Comparison of ENCODE assay signal across 29 mouse cellular contexts in the genomic region with DNA sequence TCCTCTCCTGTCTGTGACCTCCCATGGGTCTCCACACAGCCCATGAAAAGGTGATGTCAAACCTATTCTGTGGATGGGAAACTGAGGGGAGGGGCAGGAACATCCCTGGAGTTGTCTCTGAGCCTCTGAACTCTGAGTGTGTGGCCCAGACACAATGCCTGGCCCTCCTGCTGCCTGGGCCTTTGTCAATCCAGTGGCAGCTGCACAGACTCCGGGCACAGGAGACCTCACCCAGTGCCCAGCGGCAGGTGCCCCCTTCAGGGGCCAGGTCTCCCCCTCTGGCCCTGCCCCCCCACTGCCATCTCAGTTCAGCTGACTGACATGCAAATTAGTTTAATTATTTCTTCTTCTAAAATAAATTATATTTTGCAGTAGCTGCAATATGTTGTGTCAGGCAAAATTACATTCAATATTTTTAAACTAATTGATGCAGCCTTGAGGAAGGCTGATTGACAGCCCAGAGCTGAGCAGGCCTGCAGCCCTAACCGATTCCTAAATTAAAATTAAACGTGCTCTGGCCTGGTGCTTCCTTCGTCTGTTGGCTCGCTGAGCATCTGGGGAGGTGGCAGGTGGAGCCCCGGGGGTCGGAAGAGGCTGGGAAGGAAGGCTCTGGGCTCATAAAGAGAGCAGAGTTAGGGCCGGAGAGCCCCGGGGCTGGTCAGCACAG. TPM values are rescaled to one million over a fixed set of nuclear protein-coding genes. Genes with fewer than 3 reads are reported as not detected.
DNase-seq lines count a peak whose midpoint lies in the region; ATAC-seq and TF ChIP-seq lines count a peak whose summit lies in the region.
"Had no signal": no experiment of that assay in that cellular context is flagged by ENCODE, and none has a peak within 500 bp of the region (broad histone marks: within the 10 kb centered on the region; RNA-seq: fewer than 3 reads in every experiment).

No protein-coding gene starts in this region.

- H3K27me3 ChIP-seq in midbrain, embryonic 10.5 days (ENCODE audit: low read depth, poor library complexity, severe bottlenecking), result peaks cover 77% of the 10 kb centered on the region
- peaks cover 4% of the 10 kb centered on the region; the same call in 1 of the 2 replicates for H3K27me3 ChIP-seq in midbrain, postnatal 0 days (ENCODE audit: insufficient read depth, low read length)
- no peaks in the 10 kb centered on the region for H3K27me3 ChIP-seq in forebrain, embryonic 15.5 days
- no peaks in the 10 kb centered on the region; the same call in 1 of the 2 replicates for H3K27me3 ChIP-seq in hindbrain, embryonic 16.5 days (replicated peaks; ENCODE audit: control insufficient read depth, insufficient read depth, low read length)
- H3K27me3 ChIP-seq in midbrain, embryonic 16.5 days (ENCODE audit: control insufficient read depth, insufficient read depth, low read depth, low read length), result no peaks in the 10 kb centered on the region

- peak overlapping the region; percentile 78 for H3K27ac ChIP-seq in midbrain, embryonic 10.5 days (replicated peaks)
- H3K27ac ChIP-seq in midbrain, postnatal 0 days (ENCODE audit: low read depth, low read length), result no peak overlapping the region
- H3K27ac ChIP-seq in forebrain, embryonic 15.5 days (replicated peaks), result peak overlapping the region; percentile 33
- H3K27ac ChIP-seq in hindbrain, embryonic 16.5 days (ENCODE audit: low read depth, low read length), result no peak overlapping the region
- H3K27ac ChIP-seq in midbrain, embryonic 16.5 days (ENCODE audit: low read length), result peak overlapping the region; percentile 67
- H3K27ac ChIP-seq: heart, embryonic 10.5 days had no signal

- no peak overlapping the region for H3K4me2 ChIP-seq in midbrain, postnatal 0 days (ENCODE audit: low read depth, low read length, poor library complexity, severe bottlenecking)
- no peak overlapping the region for H3K4me2 ChIP-seq in forebrain, embryonic 15.5 days (replicated peaks)
- H3K4me2 ChIP-seq in hindbrain, embryonic 16.5 days (ENCODE audit: low read length), result no peak overlapping the region
- H3K4me2 ChIP-seq in midbrain, embryonic 16.5 days (ENCODE audit: low read length), result no peak overlapping the region

- no peak overlapping the region for H3K9ac ChIP-seq in midbrain, postnatal 0 days (replicated peaks; ENCODE audit: low read length, poor library complexity, severe bottlenecking)
- H3K9ac ChIP-seq in forebrain, embryonic 15.5 days (replicated peaks), result no peak overlapping the region
- H3K9ac ChIP-seq in hindbrain, embryonic 16.5 days (ENCODE audit: low read depth, low read length), result peak overlapping the region; percentile 30; the same call in 1 of the 2 replicates
- H3K9ac ChIP-seq in midbrain, embryonic 16.5 days (ENCODE audit: low read depth, low read length), result no peak overlapping the region; the same call in 1 of the 2 replicates

- no peak for ATAC-seq in midbrain, postnatal 0 days (ENCODE audit: low FRiP score)
- ATAC-seq in forebrain, embryonic 15.5 days (replicated peaks), result no peak
- no peak for ATAC-seq in hindbrain, embryonic 16.5 days
- no peak for ATAC-seq in midbrain, embryonic 16.5 days
- ATAC-seq: CD4-positive, CD25-positive, alpha-beta regulatory T cell, adult 4 months; Patski had no signal

- H3K9me3 ChIP-seq in midbrain, embryonic 10.5 days (replicated peaks), result no peaks in the 10 kb centered on the region
- no peaks in the 10 kb centered on the region for H3K9me3 ChIP-seq in midbrain, postnatal 0 days (ENCODE audit: low read length)
- no peaks in the 10 kb centered on the region for H3K9me3 ChIP-seq in forebrain, embryonic 15.5 days
- no peaks in the 10 kb centered on the region for H3K9me3 ChIP-seq in hindbrain, embryonic 16.5 days (ENCODE audit: control insufficient read depth, low read length)
- no peaks in the 10 kb centered on the region for H3K9me3 ChIP-seq in midbrain, embryonic 16.5 days (replicated peaks; ENCODE audit: control insufficient read depth, low read length, poor library complexity, severe bottlenecking)
- H3K9me3 ChIP-seq: heart, embryonic 10.5 days had no signal

- no peak for DNase-seq in midbrain, embryonic 10.5 days (ENCODE audit: low spot score)
- DNase-seq in midbrain, postnatal 0 days (ENCODE audit: low spot score), result no peak
- no peak for DNase-seq in embryo, embryonic 9.5 days (ENCODE audit: extremely low spot score)
- no peak for DNase-seq in ovary, postnatal 36 days (ENCODE audit: low spot score)
- DNase-seq in frontal cortex, adult 2 months (ENCODE audit: extremely low spot score in 1 of 2, low spot score in 1 of 2), result no peak
- DNase-seq: adrenal gland, postnatal 10 days; cerebellum, adult 9-11 months; kidney, adult 11 months; left cerebral cortex, postnatal 4 days; liver; lung, postnatal 10 days; thymus, adult 18-20 months had no signal

- no peak overlapping the region for H3K4me3 ChIP-seq in midbrain, embryonic 10.5 days
- no peak overlapping the region for H3K4me3 ChIP-seq in midbrain, postnatal 0 days (ENCODE audit: low read depth, low read length)
- no peak overlapping the region for H3K4me3 ChIP-seq in forebrain, embryonic 15.5 days
- H3K4me3 ChIP-seq in hindbrain, embryonic 16.5 days (ENCODE audit: low read length), result no peak overlapping the region
- no peak overlapping the region for H3K4me3 ChIP-seq in midbrain, embryonic 16.5 days (ENCODE audit: low read depth, low read length)
- H3K4me3 ChIP-seq: heart, embryonic 10.5 days had no signal

- WGBS in midbrain, embryonic 10.5 days, result 27% methylated on average over 10 of the region's 10 CpGs
- WGBS in midbrain, postnatal 0 days, result 22% methylated on average over 10 of the region's 10 CpGs
- WGBS in forebrain, embryonic 15.5 days, result 14% methylated on average over 10 of the region's 10 CpGs
- WGBS in hindbrain, embryonic 16.5 days, result 18% methylated on average over 10 of the region's 10 CpGs
- WGBS in midbrain, embryonic 16.5 days, result 15% methylated on average over 10 of the region's 10 CpGs

- no peak for TF ChIP-seq CTCF in midbrain, postnatal 0 days (IDR thresholded peaks at IDR 0.05)

- peaks cover 66% of the 10 kb centered on the region for H3K4me1 ChIP-seq in midbrain, embryonic 10.5 days
- H3K4me1 ChIP-seq in midbrain, postnatal 0 days (ENCODE audit: insufficient read depth, low read length), result peaks cover 6% of the 10 kb centered on the region
- H3K4me1 ChIP-seq in forebrain, embryonic 15.5 days, result peaks cover 19% of the 10 kb centered on the region
- peaks cover 8% of the 10 kb centered on the region for H3K4me1 ChIP-seq in hindbrain, embryonic 16.5 days (ENCODE audit: control insufficient read depth, insufficient read depth, low read depth, low read length)
- H3K4me1 ChIP-seq in midbrain, embryonic 16.5 days (ENCODE audit: control insufficient read depth, insufficient read depth, low read length), result peaks cover 8% of the 10 kb centered on the region

- H3K36me3 ChIP-seq in midbrain, embryonic 10.5 days, result peaks cover 13% of the 10 kb centered on the region; the same call in 1 of the 2 replicates
- peaks cover 12% of the 10 kb centered on the region for H3K36me3 ChIP-seq in midbrain, postnatal 0 days (ENCODE audit: insufficient read depth, low read length)
- no peaks in the 10 kb centered on the region for H3K36me3 ChIP-seq in forebrain, embryonic 15.5 days
- H3K36me3 ChIP-seq in hindbrain, embryonic 16.5 days (ENCODE audit: control insufficient read depth, insufficient read depth, low read length), result no peaks in the 10 kb centered on the region
- no peaks in the 10 kb centered on the region for H3K36me3 ChIP-seq in midbrain, embryonic 16.5 days (ENCODE audit: control insufficient read depth, insufficient read depth, low read length)
- H3K36me3 ChIP-seq: heart, embryonic 10.5 days had no signal

RNA-seq across cellular contexts. Expression of gene 1700025C18Rik, which starts 36.5 kb away (rescaled TPM):
- polyA plus RNA-seq in midbrain, embryonic 10.5 days (2016; fragmentation: Nextera tagmentation; extraction: Ambion mirVana), result not detected in 2 replicates
- total RNA-seq in midbrain, postnatal 0 days (2014; rRNA removed), result not detected in 2 replicates
- not detected in 2 replicates for polyA plus RNA-seq in midbrain, postnatal 0 days (2015; fragmentation: Nextera tagmentation; extraction: Ambion mirVana)
- polyA plus RNA-seq in forebrain, embryonic 15.5 days (2015; fragmentation: Nextera tagmentation; extraction: Ambion mirVana), result not detected in 2 replicates
- not detected in 2 replicates for polyA plus RNA-seq in hindbrain, embryonic 16.5 days (2015; fragmentation: Nextera tagmentation; extraction: Ambion mirVana)
- polyA plus RNA-seq in midbrain, embryonic 16.5 days (2015; fragmentation: Nextera tagmentation; extraction: Ambion mirVana), result not detected in 2 replicates
- not detected in 2 replicates for polyA plus RNA-seq in frontal cortex, adult 2 months (2012; rRNA removed)
- total RNA-seq: adrenal gland, postnatal 10 days; ES-E14; gastrocnemius, postnatal 4 days; left cerebral cortex, postnatal 4 days; megakaryocyte progenitor cell, adult 5-6 weeks had no signal
- polyA plus RNA-seq: CD4-positive, CD25-positive, alpha-beta regulatory T cell, adult 4 months; embryonic facial prominence, embryonic 14.5 days; heart, embryonic 10.5 days; heart, postnatal 0 days; kidney, embryonic 16.5 days; large intestine, adult 2 months; liver, embryonic 16.5 days; Patski; spleen, adult 2 months; stomach, embryonic 14.5 days; urinary bladder, adult 2 months had no signal

Comparison
In these comparisons a context has a peak if more than half of its experiments do, and no peak if none do; other contexts are left out.
1. H3K27ac ChIP-seq: peak in midbrain, embryonic 10.5 days (single experiment), forebrain, embryonic 15.5 days (single experiment) and midbrain, embryonic 16.5 days (single experiment); none in midbrain, postnatal 0 days (single experiment) and hindbrain, embryonic 16.5 days (single experiment).